Mouse (Mus musculus) forebrain, embryonic 16.5 days (tissue): ENCODE data around the gene Chp2. TPM values are rescaled to one million over a fixed set of nuclear protein-coding genes. Genes with fewer than 3 reads are reported as not detected.

Source experiments
- polyA plus RNA-seq: library from polyadenylated mRNA; unstranded; fragments of >200 nt; fragmentation: Nextera tagmentation; extraction: Ambion mirVana; gene quantifications from 2 replicates; pipeline ENCODE4 v1.2.1, GENCODE M21; 2015

The Chp2 gene
- polyA plus RNA-seq, 1 experiment from 2014 or later = 0.57 TPM

Other genes starting within 250 kb of the Chp2 start
- 19.8 and 25.9 TPM in 2 replicates for gene Cog7, start 237.8 kb upstream of the Chp2 start, polyA plus RNA-seq
- 67.0 and 69.0 TPM in 2 replicates for gene Gga2, start 198.3 kb upstream of the Chp2 start, polyA plus RNA-seq
- gene Ubfd1, start 152.3 kb upstream of the Chp2 start, polyA plus RNA-seq = 63.8 and 65.6 TPM in 2 replicates
- 10.9 and 12.1 TPM in 2 replicates for gene Ears2, start 152.2 kb upstream of the Chp2 start, polyA plus RNA-seq
- gene Ndufab1, start 117.6 kb upstream of the Chp2 start, polyA plus RNA-seq = 530 and 550 TPM in 2 replicates
- gene Palb2, start 86.5 kb upstream of the Chp2 start, polyA plus RNA-seq = 8.8 and 9.2 TPM in 2 replicates
- 161 and 170 TPM in 2 replicates for gene Dctn5, start 86.5 kb upstream of the Chp2 start, polyA plus RNA-seq
- gene Plk1, start 60.1 kb upstream of the Chp2 start, polyA plus RNA-seq = 46.2 and 54.4 TPM in 2 replicates
- 0.37 and 1.7 TPM in 2 replicates for gene Ern2, start 33.3 kb upstream of the Chp2 start, polyA plus RNA-seq
- gene Prkcb, start 69.3 kb downstream of the Chp2 start, polyA plus RNA-seq = 50.2 and 60.9 TPM in 2 replicates